Mouse (Mus musculus): Measurements from ENCODE around the gene Hist2h2ab.
"Not testable (repeated sequence)": the region's sequence is repeated elsewhere in the genome, so short reads cannot be mapped to it uniquely, and the experiment has no call there.

Hist2h2ab gene

GRCm38 (mm10) chr3:96238954-96239793 lies 19.5 kb downstream of the Hist2h2ab start, which contains the start of gene Hist2h3c2:
Gene Hist2h3c2 (minus strand): TSS chr3:96239127.
- DNase-seq: peak; percentile 33

GRCm38 (mm10) chr3:96239949-96240798 lies 20.5 kb downstream of the Hist2h2ab start, which contains the start of gene Hist2h2aa2:
Gene Hist2h2aa2 (minus strand): TSS chr3:96240276.
- peak; percentile 96 for DNase-seq

- DNase-seq: no peak
Measured at GRCm38 (mm10) chr3:96240799-96241197, 21.1 kb downstream of the Hist2h2ab start.

DNA sequence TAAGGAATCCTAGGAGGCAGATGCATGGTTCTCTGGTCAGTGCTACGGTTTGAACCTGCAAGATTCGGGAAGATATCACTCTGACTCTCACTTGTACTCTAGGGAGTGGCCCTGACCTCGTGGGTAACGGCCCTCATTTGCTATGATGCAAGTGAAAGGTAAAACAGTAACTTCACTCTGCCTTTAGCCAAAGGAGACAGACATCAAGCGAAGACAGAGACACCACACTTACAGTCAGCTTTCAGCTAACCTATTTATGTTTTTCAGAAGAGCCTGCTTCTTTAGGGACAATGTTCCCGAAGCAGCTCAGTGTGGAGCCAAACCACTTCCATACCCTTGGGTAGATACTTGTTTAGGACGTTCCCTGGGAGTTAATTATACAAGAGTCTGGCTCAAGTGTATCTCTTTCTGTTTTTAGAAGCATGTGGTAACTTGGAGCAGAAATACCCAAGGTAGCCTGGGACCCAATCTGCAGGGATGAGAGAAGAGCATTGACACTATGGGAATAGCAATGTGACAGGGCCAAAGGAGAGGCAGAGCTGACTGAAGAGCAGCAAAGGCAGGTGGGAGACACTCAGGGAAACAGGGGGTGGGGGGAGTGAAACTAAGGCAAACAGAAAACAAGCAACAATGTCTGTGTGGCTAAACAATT lies 24.4 kb downstream of the Hist2h2ab start:
- DNase-seq: no peak

DNA sequence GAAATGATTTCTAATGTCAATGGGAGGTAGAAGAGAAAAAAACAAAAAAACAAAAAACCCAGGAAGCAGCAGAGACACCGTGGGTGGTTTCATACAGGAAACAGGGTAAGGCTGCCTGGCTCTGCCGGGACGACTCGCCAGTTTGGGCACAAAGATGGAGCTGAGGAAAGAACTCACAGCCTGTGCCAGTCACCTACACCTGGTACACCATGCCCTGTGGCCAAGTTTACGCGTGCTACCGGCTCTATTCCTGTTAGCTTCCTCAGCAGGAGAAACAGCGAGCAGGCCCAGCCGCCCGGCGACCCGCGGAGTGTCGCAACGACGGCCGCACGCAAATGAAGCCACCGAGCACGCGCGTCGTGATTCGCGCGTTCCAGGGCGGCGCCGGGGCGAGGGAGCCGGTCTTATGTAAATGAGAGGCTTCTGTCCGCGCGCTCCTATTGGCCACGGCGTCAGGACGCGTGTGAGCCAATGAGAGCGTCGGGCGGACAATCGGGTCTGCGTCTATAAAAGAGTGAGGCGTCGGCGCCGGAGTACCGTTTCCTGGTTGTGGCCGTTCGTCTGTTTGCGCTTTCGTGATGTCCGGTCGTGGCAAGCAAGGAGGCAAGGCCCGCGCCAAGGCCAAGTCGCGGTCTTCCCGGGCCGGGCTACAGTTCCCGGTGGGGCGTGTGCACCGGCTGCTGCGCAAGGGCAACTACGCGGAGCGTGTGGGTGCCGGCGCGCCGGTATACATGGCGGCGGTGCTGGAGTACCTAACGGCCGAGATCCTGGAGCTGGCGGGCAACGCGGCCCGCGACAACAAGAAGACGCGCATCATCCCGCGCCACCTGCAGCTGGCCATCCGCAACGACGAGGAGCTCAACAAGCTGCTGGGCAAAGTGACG lies 25.6 kb downstream of the Hist2h2ab start, which contains the start of gene Hist2h2aa1:
TSS of gene Hist2h2aa1 (plus strand) at position 495 of the 884 bp plus-strand sequence.
- peak; percentile 86 for DNase-seq

DNA sequence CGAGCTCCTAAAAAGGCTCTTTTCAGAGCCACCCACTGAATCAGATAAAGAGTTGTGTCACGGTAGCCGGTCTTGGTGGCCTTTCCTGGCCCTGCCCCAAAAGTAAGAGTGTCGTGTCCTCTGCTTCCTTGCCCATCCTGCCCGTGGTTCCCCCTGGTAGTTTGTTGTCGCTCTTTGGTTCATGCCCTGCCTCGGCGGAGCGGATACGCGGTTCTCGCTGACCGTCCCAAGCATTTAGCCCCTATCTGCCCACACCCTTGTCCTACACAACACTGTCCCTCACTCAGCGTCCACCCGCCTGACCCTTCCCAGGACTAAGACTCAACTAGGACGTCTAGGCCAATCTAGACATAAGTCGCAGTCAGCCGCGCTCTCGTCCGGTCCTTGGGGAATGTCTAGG lies 26.4 kb downstream of the Hist2h2ab start:
- DNase-seq: not testable (repeated sequence)

DNA sequence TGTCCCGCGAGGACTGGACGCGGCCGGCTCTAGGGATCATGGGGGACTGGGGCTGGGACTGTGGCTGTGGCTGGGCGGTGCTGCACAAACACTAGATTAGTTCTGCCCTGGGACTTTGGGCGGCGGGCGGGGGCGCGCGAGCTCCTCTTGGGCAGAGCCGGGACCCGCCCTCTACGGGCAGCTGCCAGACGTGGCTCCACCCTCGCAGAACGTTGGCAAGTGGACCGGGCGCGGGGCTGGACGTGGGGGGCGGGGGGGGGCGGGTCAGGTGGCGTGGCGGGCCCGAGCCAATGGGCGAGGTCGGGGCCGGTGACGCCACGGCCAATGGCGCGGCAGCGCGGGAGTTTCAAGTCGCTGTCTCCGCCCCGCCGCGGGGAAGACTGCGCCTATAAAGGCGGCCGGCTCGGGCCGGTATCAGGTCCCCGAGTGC lies 26.8 kb downstream of the Hist2h2ab start, which contains the start of gene Hist2h3c1:
TSS of gene Hist2h3c1 (plus strand) at position 259 of the 430 bp plus-strand sequence.
- DNase-seq: not testable (repeated sequence)

DNA sequence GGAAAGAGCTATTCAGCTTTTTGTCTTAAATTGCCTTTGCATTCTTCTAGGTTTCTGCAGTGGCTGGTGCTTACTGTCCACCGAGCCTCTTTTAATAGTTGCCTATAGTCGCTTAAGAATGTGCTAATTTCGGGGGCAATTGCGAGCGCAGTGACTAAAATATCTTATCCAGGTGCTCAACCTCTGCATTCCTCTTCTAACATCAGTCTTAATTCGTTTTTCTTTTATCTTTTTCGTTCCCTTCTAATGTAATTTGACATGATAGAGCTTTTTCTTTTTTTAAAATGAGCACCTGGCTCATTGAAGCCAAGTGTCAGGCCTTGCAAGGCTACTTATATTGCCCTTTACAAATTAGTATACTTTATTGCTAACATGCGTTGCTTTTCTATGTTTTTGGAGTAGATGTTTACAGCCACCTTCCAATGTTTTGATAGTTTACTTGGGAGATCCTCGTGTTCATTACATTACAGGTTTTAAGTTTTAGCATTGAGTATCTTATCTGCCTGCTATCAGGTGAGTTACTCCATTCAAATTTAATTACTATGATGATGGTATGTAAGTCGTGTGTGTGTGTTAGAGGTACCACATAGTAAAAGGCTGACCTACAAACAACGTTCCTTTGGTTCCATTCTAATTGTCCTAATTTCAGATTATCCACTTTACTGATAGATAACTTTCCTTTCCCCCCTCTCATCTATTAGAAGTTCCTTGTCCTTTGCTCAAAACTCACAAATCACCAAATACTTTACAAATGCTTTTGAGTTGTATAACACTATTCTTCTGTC lies 27.9 kb downstream of the Hist2h2ab start:
- DNase-seq: no peak

- DNase-seq: no peak
Measured at GRCm38 (mm10) chr3:96248141-96249033, 28.7 kb downstream of the Hist2h2ab start.

DNA sequence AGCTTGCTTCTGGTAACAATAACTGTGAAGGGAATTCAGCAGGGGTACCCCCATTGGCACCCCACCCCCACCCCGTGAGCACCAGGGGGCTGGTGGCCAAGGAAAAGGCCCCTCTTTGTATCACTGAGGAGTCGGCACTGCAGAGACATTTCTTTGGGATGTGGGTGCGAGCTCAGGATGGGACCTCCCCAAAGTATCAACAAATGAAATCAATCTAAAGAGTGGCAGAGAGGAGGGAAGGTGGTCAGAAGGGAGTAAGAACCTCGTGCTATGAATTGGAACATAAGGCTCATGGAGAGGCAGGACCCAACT lies 29.3 kb downstream of the Hist2h2ab start:
- no peak for DNase-seq

DNA sequence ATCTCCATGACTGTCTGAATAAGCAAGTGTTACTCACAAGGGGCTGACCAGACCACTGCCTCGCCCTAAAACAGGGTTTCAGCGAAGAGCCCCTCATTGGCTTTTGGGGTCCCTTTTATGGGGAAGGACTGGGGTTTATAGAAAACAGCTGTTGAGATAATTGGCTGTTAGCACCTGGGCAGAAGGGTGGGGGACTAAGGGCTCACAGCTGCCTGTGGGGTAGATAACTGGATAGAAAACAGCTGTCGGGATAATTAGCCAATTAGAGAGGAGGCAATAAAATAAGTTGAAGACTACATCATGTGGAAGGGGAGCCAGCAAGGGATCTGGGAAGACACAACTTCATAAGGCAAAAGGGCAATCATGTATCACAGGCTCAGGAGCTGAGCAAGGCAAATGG lies 31.2 kb downstream of the Hist2h2ab start:
- DNase-seq: no peak

- DNase-seq: no peak
Measured at GRCm38 (mm10) chr3:96251787-96252186, 32.1 kb downstream of the Hist2h2ab start.

- no peak for DNase-seq
Measured at GRCm38 (mm10) chr3:96254683-96255355, 35.2 kb downstream of the Hist2h2ab start.

GRCm38 (mm10) chr3:96255926-96256593 lies 36.4 kb downstream of the Hist2h2ab start:
- no peak for DNase-seq

- DNase-seq: no peak
Measured at GRCm38 (mm10) chr3:96257190-96257589, 37.5 kb downstream of the Hist2h2ab start.

DNA sequence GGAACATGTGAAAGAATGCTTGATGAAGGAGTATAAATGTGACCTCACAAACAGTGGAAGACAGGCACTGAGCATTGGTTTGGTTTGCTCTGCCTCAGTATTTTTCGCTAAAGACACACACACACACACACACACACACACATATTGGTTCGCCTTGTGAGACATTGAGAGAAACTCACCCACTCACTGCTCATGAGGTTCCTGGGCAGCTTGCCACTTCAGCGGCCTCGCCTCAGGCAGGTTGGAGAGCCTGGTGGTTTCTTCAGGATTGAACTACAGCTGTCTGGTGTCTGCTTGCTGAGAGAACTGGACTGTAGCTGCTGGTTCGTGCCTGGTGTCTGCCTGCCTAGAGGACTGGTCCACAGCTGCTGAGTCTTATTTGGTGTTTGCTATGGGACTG lies 40.6 kb downstream of the Hist2h2ab start:
- DNase-seq: no peak

DNA sequence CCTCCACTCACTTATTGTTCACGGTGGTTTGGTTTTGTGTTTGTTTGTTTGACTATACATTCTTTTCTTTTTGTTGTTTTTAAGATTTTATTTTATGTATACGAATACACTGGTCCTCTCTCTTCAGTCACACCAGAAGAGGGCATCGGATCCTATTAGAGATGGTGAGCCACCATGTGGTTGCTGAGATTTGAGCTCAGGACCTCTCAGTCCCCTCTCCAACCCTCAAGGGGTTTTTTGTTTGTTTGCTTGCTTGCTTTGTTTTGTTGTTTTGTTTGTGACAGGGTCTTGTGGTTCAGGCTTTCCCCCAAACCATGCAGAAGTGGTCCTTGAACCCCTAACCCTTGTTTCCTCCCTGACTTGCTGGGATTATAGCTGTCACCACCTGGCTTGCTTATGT lies 42.0 kb downstream of the Hist2h2ab start:
- DNase-seq: no peak

- peak; percentile 90 for DNase-seq
Measured at GRCm38 (mm10) chr3:96262216-96262875, 42.7 kb downstream of the Hist2h2ab start.

Data from right cerebral cortex, adult 18-20 months (tissue).